Mouse (Mus musculus): ENCODE results near the gene Erf.

The Erf gene

DNA sequence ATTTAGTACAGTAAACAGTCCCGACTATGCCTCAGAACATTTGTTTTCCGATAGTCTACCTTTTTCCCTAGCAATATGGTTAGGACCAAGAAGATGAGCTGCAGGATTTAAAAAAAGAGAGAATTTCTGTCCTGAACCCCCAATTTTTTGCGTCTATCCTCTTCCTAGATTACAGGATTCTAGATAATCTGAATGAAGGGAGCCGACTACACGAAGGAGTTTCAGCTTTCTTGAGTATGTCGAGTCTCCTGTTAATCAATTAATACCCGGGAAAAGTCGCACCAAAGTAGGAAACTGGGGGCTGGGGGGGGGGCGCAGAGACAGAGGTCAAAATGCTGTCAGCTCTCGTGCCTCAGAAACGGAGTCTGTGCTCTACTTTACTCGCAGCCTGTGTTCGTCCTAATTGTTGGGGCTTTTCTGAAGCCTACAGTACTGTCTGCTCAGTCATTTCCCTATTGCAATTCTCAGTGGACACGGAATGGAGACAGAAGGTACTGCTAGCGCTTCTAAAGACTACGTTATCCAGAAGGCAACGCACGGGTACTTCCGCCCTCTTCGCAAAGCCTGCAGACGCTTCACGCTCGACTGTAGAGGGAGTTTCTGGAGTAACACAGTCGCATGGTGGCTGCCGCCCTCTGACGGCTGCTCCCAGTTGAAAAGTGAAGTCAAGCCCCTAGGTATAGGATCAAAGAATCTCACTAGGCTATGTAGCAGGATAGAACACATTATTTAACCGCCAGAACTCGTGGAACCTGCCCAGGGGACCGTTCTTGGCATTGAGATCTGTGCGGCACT, 11.5 kb downstream of the Erf start:
- peak; percentile 88 to 89 for DNase-seq (ENCODE audit: low spot score in 2 of 2)

DNA sequence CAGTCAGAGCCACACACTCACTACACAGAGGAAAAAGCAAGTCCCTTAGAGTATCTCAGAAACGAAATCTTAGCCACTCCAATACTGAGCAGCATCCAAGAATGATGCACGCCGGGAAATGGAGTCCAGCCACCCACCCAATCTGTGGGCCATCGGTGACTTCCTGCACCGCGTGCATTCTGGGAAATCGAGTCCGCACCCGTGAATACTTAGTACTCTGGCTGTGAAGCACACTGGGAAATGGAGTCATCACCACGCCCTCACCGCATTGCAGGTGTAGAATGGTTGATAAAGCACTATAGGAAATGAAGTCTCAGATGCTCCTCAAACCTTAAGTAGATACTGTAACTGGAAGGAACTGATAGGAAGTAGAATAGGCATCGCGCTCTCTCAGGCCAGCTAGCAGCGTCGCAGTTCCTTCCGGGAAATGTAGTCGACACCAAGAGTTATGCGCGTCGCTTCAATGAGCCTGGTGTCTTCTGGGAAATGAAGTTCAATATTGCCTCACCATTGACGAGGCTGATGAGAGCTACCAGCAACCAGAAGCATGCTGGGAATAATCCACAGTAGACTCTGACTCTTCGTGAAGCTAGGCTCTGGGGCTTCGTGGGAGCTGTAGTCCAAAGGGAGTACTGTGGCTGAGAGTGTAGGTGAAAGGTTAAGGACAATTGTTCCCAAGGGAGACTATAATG, 12.4 kb downstream of the Erf start:
- peak; percentile 94 to 98 for DNase-seq (ENCODE audit: low spot score in 2 of 2)

DNA sequence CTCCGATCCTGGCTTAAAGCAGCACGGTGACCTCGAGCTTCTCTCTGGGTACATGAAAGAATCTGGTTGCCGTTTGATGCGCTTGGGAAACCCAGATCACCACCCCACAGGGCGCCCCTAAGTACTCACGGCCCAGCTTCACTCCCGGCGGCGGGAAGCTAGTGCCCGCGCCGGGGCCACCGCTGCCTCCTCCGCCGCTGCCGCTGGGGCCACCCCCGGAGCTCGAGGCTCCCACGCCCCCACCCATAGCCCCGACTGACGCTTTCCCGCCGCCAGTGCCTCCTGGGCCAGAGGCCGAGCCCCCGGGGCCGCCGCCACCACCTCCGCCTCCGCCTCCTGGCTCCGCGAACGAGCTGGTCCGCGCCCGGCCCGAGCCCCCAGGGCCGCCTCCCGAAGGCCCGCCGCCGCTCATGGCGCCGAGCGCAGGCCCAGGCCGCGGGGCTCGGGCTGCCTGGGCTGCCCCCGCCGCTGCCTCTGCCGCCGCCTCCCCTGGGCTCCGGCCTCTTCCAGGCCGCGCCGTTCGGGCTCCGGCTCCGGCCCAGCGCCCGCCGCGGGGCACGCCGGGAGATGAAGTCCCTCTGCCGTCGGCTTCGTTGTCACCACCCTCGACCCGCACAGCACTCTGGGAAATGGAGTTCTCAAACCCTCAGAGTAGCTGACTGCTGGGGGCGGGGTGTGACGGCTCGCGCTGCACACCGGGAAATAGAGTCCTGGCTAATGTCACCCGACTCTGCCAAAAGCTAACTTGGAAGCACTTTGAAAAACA, 13.1 kb downstream of the Erf start, which contains the start of gene Gsk3a:
TSS of gene Gsk3a (minus strand) at position 603 of the 766 bp plus-strand sequence.
- DNase-seq (ENCODE audit: low spot score in 2 of 2): peak; percentile 97 to 99

DNA sequence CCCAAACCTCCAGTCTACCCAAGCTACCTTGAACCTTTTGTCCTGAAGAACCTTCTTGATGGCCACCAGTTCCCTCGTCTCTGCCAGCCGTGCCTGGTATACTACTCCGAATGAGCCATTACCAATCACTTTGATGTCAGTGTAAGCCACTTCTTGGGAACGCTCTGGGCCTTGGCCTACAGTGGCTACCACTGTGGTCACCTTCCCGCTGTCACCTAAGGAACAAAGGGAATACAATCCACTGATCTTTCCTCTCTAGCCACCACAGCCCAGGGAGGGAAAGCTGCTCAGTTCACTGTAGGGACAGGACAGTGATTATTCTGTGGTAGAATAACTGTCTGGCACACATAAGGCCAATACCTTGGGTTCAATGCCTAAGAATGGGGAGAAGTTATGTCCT, 15.0 kb downstream of the Erf start:
- no peak for DNase-seq (ENCODE audit: low spot score in 2 of 2)

DNA sequence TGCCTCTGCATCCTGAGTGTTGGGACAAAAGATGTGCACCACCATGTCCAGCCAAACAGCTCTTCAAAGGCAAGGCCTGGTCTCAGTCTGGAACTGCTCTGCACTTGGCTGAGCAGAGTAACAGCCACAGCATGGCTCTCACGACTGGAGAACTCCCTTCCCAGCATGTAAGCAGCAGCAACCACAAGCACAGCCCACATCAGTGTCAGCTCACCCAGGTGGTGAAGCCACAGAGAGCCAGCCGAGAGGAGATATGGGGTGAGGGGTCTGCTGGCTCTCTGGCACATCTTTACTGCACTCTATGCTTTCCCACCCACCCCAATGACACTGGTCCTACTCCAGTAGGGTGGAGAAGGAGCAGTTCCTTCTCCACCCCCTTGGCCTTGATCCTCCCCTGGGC, 17.5 kb downstream of the Erf start:
- no peak for DNase-seq (ENCODE audit: low spot score in 2 of 2)

- no peak for DNase-seq (ENCODE audit: low spot score in 2 of 2)
Measured at GRCm38 (mm10) chr7:25232101-25232648, 18.4 kb downstream of the Erf start.

GRCm38 (mm10) chr7:25230690-25231285, 19.8 kb downstream of the Erf start:
- no peak for DNase-seq (ENCODE audit: low spot score in 2 of 2)

- DNase-seq (ENCODE audit: low spot score in 2 of 2): no peak
Measured at GRCm38 (mm10) chr7:25227523-25228300, 22.8 kb downstream of the Erf start.

- DNase-seq (ENCODE audit: low spot score in 2 of 2): no peak
Measured at GRCm38 (mm10) chr7:25222275-25222967, 28.1 kb downstream of the Erf start.

DNA sequence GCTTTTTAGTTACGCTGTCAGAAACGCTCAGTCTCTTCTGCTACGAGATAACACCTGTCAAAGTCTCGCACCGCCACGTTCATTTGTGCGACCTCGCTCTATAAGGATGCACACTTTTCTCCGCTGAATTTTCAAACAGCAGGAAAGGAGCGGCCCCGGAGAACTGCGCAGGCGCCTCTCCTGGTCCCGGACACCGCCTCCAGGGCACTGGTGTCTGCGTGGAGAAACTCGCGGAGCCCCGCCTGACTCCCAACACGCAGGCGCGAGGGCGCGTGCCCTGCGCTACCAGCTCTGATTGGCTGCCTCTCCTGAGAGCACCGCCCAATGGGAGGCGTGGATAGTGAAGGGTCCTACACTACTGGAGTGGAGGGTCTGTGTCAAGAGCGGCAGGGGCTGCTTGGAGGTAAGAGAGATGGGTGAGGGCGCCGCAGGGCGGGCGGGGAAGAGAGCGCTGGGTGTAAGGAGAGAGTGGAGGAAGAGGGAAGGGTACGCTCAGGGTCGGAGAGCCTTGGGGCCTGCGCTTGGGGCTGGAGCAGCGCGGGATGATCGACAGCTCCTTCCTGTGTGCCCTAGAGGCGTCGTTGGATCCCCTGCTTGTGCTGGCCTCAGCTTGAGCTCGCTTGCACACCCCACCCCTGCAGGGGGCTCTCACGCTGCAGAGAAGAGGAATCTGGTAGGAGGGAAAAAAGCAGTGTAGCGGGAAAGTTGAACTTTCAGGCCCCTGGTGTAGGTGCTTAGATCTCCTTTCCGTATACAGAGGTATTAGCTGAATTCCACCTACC, 29.3 kb downstream of the Erf start, which contains the start of gene Zfp526:
TSS of gene Zfp526 (plus strand) at position 324 of the 782 bp plus-strand sequence.
- DNase-seq (ENCODE audit: low spot score in 2 of 2): peak; percentile 99

DNA sequence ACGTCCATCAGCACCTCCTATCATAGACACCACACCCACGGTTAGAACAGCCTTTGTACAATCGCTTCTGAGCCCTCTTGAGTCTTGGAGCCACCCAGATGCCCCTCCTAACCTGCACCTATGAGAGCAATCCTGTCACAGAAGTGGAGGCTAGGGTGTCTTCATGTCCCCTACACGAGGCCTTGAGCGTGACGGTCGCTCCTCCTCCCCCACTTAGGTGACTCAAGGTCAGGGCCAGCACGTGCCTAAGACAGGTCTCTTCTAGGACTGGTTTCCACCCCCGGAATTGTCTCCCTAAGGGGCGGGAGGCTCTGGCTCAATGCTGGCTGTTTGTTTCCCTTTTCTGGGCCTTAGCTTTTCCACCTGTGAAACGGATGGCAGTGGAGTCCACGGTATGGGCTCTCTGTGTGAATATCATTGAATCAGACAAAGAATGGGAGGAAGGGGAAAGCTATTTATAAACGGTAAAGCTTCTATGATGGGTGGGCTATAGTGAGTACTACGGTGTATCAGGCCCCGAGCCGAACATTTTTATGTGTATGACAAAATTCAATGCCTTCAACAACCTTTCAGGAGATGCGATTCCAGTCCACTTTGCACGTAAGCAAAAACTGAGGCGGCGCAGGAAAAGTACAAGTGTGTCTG, 30.0 kb downstream of the Erf start, which contains the start of gene Dedd2:
TSS of gene Dedd2 (minus strand) at position 159 of the 645 bp plus-strand sequence.
- DNase-seq (ENCODE audit: low spot score in 2 of 2): peak; percentile 59 to 79

DNA sequence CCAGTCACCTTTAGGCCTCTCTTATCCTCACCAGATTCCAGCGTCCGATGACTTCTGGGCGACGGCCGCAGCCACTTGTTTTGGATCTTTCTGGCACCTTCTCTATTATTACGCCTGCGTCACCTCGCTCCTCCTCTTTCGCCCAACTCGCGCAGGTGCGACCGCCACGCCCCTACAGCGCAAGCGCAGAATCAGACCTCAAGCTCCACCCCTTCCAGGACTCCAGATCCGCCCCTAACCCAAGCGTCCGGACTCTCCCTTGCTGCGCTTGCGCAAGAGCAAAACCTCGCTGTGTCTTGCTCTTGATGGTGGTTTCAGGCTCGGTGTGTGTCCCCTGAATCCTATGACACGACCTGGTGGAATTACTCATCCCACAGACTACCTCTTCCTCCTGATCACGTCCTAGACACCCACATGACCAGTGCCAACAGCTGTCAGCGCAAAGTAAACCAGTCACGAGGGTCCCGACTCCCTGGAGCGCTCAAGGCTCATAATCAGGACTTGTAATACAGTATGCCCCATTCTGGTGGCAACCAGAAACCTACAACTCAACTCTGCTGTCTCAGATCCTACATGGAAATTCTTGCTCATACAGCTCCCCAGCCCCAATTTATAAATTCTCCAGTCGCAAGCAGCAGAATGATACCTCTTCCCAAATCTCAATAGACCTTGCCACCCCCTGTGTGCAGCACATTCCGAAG, 30.7 kb downstream of the Erf start:
- DNase-seq (ENCODE audit: low spot score in 2 of 2): peak; percentile 96 to 97

DNA sequence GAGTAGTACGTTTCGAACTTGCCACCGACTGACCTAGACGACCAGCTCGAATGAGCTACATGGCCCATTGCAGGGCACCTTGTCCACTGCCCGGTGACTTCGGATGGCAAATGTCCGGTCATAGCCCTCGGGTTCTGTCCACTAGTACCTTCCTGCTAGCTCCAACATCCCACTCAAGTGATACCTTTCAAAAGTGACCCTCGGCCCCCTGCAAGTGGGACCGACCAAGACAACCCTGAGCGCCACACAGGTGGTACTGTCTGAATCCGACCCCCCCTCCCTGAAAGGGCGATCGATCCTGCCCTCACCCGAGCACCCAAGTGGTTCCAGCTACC, 31.2 kb downstream of the Erf start:
- no peak for DNase-seq (ENCODE audit: low spot score in 2 of 2)

GRCm38 (mm10) chr7:25218705-25219415, 31.7 kb downstream of the Erf start:
- peak; percentile 33 to 40 for DNase-seq (ENCODE audit: low spot score in 2 of 2)

DNA sequence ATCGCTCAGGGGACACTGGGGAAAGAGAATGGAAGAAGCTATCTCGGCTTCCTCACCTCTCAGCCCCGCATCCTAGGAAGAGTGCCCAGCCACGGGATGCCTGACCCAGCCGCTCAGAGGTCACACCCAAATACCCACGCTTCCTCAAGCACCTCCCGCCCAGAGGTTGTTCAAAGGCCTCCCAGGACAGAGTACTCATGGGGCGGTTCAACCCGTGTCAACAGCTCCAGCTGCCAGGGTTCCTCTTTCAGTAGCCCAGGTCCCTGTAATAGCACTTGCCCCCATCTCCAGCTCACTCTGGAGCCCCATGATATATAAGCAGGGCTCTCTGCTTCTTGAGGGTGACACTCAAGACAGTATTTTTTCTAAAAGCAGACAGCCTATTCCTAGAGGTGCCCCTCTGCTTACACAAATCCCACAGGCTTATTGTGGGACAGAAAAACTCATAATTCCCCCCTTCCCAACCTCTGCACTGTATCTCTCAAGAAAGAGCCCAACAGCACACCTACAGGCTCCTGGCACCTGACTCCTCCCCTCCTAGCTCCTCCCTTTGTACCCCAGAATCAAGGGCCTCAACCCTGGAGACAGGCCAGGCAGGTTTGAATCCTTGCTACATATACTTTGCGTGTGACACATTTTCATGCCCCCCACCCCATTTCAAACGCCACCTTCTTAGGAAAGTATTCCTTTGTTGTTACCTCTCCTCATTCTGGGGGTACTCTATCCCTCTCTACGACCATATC, 32.7 kb downstream of the Erf start:
- no peak for DNase-seq (ENCODE audit: low spot score in 2 of 2)

DNA sequence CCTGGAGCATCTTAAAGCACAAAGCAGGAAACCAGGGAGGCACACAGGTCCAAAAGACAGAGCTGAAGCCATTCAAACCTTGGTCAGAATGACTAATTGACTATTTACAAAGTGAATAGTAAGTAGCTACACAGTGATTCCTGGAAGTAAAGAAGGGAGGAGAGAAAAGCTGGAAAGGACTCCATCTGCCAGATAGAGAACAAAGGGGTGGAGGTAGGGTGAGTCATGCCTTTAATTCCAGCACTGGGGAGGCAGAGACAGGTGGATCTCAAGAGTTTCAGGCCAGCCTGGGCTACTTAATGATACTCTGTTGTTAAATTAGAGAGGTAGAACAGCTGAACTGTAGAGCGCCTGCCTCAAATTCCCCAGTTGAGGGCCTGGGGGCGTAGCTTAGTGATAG, 36.4 kb downstream of the Erf start:
- no peak for DNase-seq (ENCODE audit: low spot score in 2 of 2)

DNA sequence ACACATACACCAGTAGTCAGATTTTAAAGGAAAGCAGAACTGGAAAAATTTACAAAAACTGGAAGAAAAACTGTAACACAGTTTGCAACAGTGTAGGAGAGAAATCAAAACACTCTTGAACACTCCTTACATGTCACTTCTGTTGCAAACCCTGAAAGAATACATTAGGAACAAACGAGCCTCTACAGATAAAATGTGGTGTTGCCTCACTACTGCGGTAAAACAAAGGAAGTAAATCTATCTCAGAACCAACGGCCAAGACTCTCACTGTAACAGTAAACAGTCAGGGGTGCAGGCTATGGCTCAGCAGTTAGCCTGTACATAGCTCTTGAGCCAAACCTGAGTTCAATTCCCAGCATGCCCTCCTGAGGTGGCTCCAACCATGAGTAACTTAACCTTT, 37.5 kb downstream of the Erf start:
- DNase-seq (ENCODE audit: low spot score in 2 of 2): no peak
